ENCODE assay signal across 8 mouse cellular contexts in genomic region chr16:17127292-17127691, GRCm38 (mm10). TPM values are rescaled to one million over a fixed set of nuclear protein-coding genes. Genes with fewer than 3 reads are reported as not detected.
DNase-seq lines count a peak whose midpoint lies in the region; ATAC-seq lines count a peak whose summit lies in the region.

No protein-coding gene starts in this region.

- H3K4me1 ChIP-seq in liver, embryonic 13.5 days (replicated peaks): peaks cover 40% of the 10 kb centered on the region

- H3K9me3 ChIP-seq in liver, embryonic 13.5 days (replicated peaks): no peaks in the 10 kb centered on the region

- H3K9ac ChIP-seq in liver, embryonic 13.5 days: no peak overlapping the region

- H3K27me3 ChIP-seq in liver, embryonic 13.5 days: no peaks in the 10 kb centered on the region

- no peak overlapping the region for H3K4me2 ChIP-seq in liver, embryonic 13.5 days

- ATAC-seq in liver, embryonic 13.5 days (ENCODE audit: low read depth): no peak

- no peaks in the 10 kb centered on the region for H3K36me3 ChIP-seq in liver, embryonic 13.5 days

- H3K27ac ChIP-seq in liver, embryonic 13.5 days: no peak overlapping the region

- peak; percentile 46 for DNase-seq in gastrocnemius, adult 18-20 months (ENCODE audit: low spot score)
- no peak for DNase-seq in gastrocnemius, postnatal 25 days
- peak; percentile 31 to 54 for DNase-seq in right cerebral cortex, adult 2 months (ENCODE audit: low spot score in 2 of 2)
- DNase-seq in right cerebral cortex, postnatal 4 days: no peak
- peak; percentile 65 for DNase-seq in embryo, embryonic 10.5 days (ENCODE audit: low spot score)
- peak; percentile 47 for DNase-seq in liver, embryonic 13.5 days
- DNase-seq in spleen, postnatal 36 days (ENCODE audit: low spot score in 2 of 2): peak; percentile 42 to 65
- DNase-seq in cerebellum, adult 11-12 months: no peak

- 96% methylated on average over 1 of the region's 1 CpGs for WGBS in liver, embryonic 13.5 days (ENCODE audit: insufficient replicate concordance)

- no peak overlapping the region for H3K4me3 ChIP-seq in liver, embryonic 13.5 days (replicated peaks)

RNA-seq across cellular contexts. Expression of gene 2610318N02Rik, which starts 2.3 kb away (rescaled TPM):
- not detected for total RNA-seq in gastrocnemius, adult 18-20 months (2021)
- total RNA-seq in gastrocnemius, postnatal 25 days (2021): not detected
- 28.3 and 28.9 TPM in 2 replicates for polyA plus RNA-seq in liver, embryonic 13.5 days (2015; fragmentation: Nextera tagmentation; extraction: Ambion mirVana)

RNA-seq across cellular contexts. Expression of gene Sdf2l1, which starts 4.9 kb away (rescaled TPM):
- 1 to 10 TPM; 4.7 to 5.9 TPM for total RNA-seq in gastrocnemius, adult 18-20 months (2021)
- total RNA-seq in gastrocnemius, postnatal 25 days (2021): 1 to 10 TPM; 5.4 to 7.5 TPM
- polyA plus RNA-seq in liver, embryonic 13.5 days (2015; fragmentation: Nextera tagmentation; extraction: Ambion mirVana): 75.6 and 77.1 TPM in 2 replicates

RNA-seq across cellular contexts. Expression of gene Ppil2, which starts 16.2 kb away (rescaled TPM):
- total RNA-seq in gastrocnemius, adult 18-20 months (2021): 10 to 100 TPM; 22.9 to 30.8 TPM
- total RNA-seq in gastrocnemius, postnatal 25 days (2021): 10 to 100 TPM; 22.6 to 25.1 TPM
- 57.4 and 64.3 TPM in 2 replicates for polyA plus RNA-seq in liver, embryonic 13.5 days (2015; fragmentation: Nextera tagmentation; extraction: Ambion mirVana)

RNA-seq across cellular contexts. Expression of gene Ydjc, which starts 17.1 kb away (rescaled TPM):
- total RNA-seq in gastrocnemius, adult 18-20 months (2021): under 1 TPM in 1 of 2 experiments, not detected in 1; 0.17 TPM
- under 1 TPM in 1 of 2 experiments, not detected in 1; 0.29 TPM for total RNA-seq in gastrocnemius, postnatal 25 days (2021)
- polyA plus RNA-seq in liver, embryonic 13.5 days (2015; fragmentation: Nextera tagmentation; extraction: Ambion mirVana): 15.7 and 15.8 TPM in 2 replicates

RNA-seq across cellular contexts. Expression of gene Ccdc116, which starts 19.7 kb away (rescaled TPM):
- under 1 TPM in 1 of 2 experiments, not detected in 1; 0.09 TPM for total RNA-seq in gastrocnemius, adult 18-20 months (2021)
- under 1 TPM in 1 of 2 experiments, not detected in 1; 0.19 TPM for total RNA-seq in gastrocnemius, postnatal 25 days (2021)
- polyA plus RNA-seq in liver, embryonic 13.5 days (2015; fragmentation: Nextera tagmentation; extraction: Ambion mirVana): 0.62 and 0.81 TPM in 2 replicates

Comparison
In these comparisons a context has a peak if more than half of its experiments do, and no peak if none do; other contexts are left out.
1. DNase-seq: peak in gastrocnemius, adult 18-20 months (single experiment), right cerebral cortex, adult 2 months (2 of 2), embryo, embryonic 10.5 days (single experiment), liver, embryonic 13.5 days (single experiment) and spleen, postnatal 36 days (2 of 2); none in gastrocnemius, postnatal 25 days (single experiment), right cerebral cortex, postnatal 4 days (single experiment) and cerebellum, adult 11-12 months (single experiment).